Mouse (Mus musculus) ES-E14 (cell line): ENCODE measurements around the gene Anks1b. TPM values are rescaled to one million over a fixed set of nuclear protein-coding genes. Genes with fewer than 3 reads are reported as not detected.

Source experiments
- DNase-seq: peaks from one replicate; pipeline ENCODE4 v3.0.0-alpha.2; 2013; ENCODE audit warnings: low read depth, low spot score
- H3K27ac ChIP-seq: 2 replicates; pipeline ENCODE4 v1.5.1; 2012; ENCODE audit warnings: low read depth, mild to moderate bottlenecking, low read length, moderate library complexity, mixed read lengths; ENCODE audit not compliant: poor library complexity, insufficient read depth, severe bottlenecking
- H3K36me3 ChIP-seq: 2 replicates; pipeline ENCODE4 v1.6.1; 2012; ENCODE audit warnings: mild to moderate bottlenecking, low read length, moderate library complexity, mixed read lengths; ENCODE audit not compliant: control insufficient read depth, poor library complexity, insufficient read depth, severe bottlenecking
- H3K4me1 ChIP-seq, 2 experiments: fragments of 150-350 bp in 1 of 2; sonication (generic) in 1 of 2; 2 replicates each; pipeline ENCODE4 v1.6.1; 2012; ENCODE audit warnings: low read length in 2 of 2, mild to moderate bottlenecking in 1 of 2, mixed read lengths in 1 of 2; ENCODE audit not compliant: control insufficient read depth in 2 of 2, insufficient read depth in 2 of 2, poor library complexity in 1 of 2
- H3K4me3 ChIP-seq, 2 experiments: fragments of 150-350 bp in 1 of 2; sonication (generic) in 1 of 2; 2 replicates each; pipeline ENCODE4 v1.5.1; 2012; ENCODE audit warnings: low read length in 2 of 2, low read depth in 1 of 2, mild to moderate bottlenecking in 1 of 2, mixed read lengths in 1 of 2; ENCODE audit not compliant: insufficient read depth in 1 of 2, poor library complexity in 1 of 2, severe bottlenecking in 1 of 2
- H3K9ac ChIP-seq: 2 replicates; pipeline ENCODE4 v1.6.1; 2012; ENCODE audit warnings: low read depth, mild to moderate bottlenecking, low read length, mixed read lengths; ENCODE audit not compliant: poor library complexity, insufficient read depth, severe bottlenecking
- H3K9me3 ChIP-seq: fragments of 150-350 bp; sonication (generic); 2 replicates; pipeline ENCODE4 v1.6.1; 2012; ENCODE audit warnings: low read depth, mild to moderate bottlenecking, low read length; ENCODE audit not compliant: control insufficient read depth, insufficient read depth
- CHD2 ChIP-seq: IDR thresholded peaks from 2 replicates; pipeline ENCODE4 v1.6.1; 2014; ENCODE audit warnings: mild to moderate bottlenecking, low read depth, low read length, inconsistent platforms
- HCFC1 ChIP-seq: IDR thresholded peaks from 2 replicates; pipeline ENCODE4 v1.6.1; 2012; ENCODE audit warnings: low read length, inconsistent platforms, borderline replicate concordance; ENCODE audit not compliant: insufficient read depth
- MAFK ChIP-seq: IDR thresholded peaks from 2 replicates; pipeline ENCODE4 v1.6.1; 2014; ENCODE audit warnings: mild to moderate bottlenecking, low read depth, low read length, inconsistent platforms; ENCODE audit not compliant: insufficient read depth
- ZC3H11A ChIP-seq: IDR thresholded peaks from 2 replicates; pipeline ENCODE4 v1.6.1; 2012; ENCODE audit warnings: low read depth, mild to moderate bottlenecking, inconsistent platforms, low read length, borderline replicate concordance
- ZNF384 ChIP-seq: IDR thresholded peaks from 2 replicates; pipeline ENCODE4 v1.6.1; 2012; ENCODE audit warnings: low read depth, low read length, inconsistent platforms
- in situ Hi-C, 2 experiments: fragments of 600-800 bp; cut with MboI; formaldehyde crosslinking; loops; one replicate each; pipeline ENCODE4 v1.15.1; 2025; ENCODE audit warnings: low sequenced_read_pairs in 2 of 2, inconsistent platforms in 1 of 2; ENCODE audit not compliant: unreplicated experiment in 2 of 2
- total RNA-seq: library from RNA; depleted of rRNA; stranded (reverse); fragments of 300-350 nt; gene quantifications from 2 replicates; pipeline ENCODE4 v1.2.3, GENCODE M21; 2012

Gene Anks1b
- total RNA-seq, 1 experiment, result 2.6 TPM

DNA sequence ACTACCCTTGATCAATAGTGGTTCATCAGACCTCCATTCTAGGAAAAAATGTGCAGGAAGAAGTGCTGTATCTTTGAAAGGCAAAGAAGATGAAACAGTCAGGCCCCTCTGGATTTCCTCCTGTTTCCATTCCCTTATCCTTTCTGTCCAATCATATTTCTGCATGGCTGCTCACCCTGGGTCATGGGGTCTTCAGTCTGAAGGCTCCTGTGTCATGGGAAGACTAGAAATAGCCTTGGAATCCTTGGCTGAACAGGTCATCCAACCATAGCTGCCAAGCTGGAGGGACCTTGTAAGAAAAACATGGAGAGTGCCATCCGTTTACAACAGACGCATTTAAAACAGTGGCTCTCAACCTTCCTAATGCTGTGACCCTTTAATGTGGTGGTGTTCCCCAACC lies 662.1 kb downstream of the Anks1b start:
- no peak overlapping the region for H3K4me3 ChIP-seq
- no peak overlapping the region for H3K27ac ChIP-seq
- in situ Hi-C loops, result no loop called here
- no peak overlapping the region for H3K9ac ChIP-seq
- no peak for DNase-seq
- H3K4me1 ChIP-seq, result no peaks in the 10 kb centered on the region
- no peaks in the 10 kb centered on the region for H3K9me3 ChIP-seq
- H3K36me3 ChIP-seq, result no peaks in the 10 kb centered on the region
- TF ChIP-seq ZNF384 (no peak), MAFK (no peak), HCFC1 (no peak), ZC3H11A (no peak), CHD2 (no peak)

DNA sequence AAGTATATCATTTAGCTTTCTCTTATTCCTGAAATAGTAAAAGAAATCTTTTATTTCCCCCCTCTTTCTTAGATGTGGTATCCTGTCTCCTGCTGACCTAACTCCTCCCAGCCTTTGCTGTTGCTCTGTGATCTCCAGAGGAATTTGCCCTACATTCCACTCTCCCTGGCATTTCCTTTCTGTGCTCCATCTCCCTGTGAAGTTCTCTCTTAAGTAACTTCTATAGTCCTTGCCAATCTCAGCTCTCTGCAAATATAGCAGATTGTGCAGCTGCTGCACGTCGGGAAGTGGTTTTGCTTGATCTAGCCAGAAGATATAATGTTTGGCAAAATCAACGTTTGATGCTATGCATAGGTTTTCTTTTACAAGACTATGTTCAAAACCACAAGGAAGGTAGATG lies 673.3 kb downstream of the Anks1b start:
- TF ChIP-seq HCFC1 (no peak), MAFK (no peak), ZNF384 (no peak), ZC3H11A (no peak), CHD2 (no peak)
- Histone ChIP-seq H3K4me3 (no peak overlapping the region), H3K27ac (no peak overlapping the region), H3K9ac (no peak overlapping the region), H3K9me3 (no peaks in the 10 kb centered on the region), H3K4me1 (no peaks in the 10 kb centered on the region), H3K36me3 (no peaks in the 10 kb centered on the region)
- in situ Hi-C loops, result no loop called here
- no peak for DNase-seq

DNA sequence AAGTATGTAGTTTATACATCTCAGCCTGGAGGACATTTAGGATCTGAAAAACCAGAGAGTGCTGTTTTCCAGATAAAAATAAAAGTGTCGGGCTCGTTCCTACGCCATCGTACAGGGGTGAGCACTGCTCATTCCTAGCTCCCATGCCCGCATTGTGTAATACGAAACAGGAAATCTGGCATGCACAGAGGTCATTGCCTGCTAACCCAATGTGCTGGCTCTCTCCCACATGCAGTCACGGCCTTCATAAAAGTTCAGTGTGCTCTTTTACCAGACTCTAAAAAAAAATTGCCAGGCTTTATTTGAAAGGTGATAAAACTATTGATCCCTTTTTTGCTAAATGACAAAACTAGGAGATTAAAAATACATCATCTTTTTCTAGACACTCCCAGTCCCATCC lies 689.6 kb downstream of the Anks1b start:
- H3K9me3 ChIP-seq, result no peaks in the 10 kb centered on the region
- no peak overlapping the region for H3K27ac ChIP-seq
- no peak for DNase-seq
- H3K4me3 ChIP-seq, result no peak overlapping the region
- H3K4me1 ChIP-seq, result no peaks in the 10 kb centered on the region
- H3K9ac ChIP-seq, result no peak overlapping the region
- TF ChIP-seq CHD2, result no peak
- TF ChIP-seq ZC3H11A, result no peak
- TF ChIP-seq HCFC1, result no peak
- no peak for TF ChIP-seq ZNF384
- no peak for TF ChIP-seq MAFK
- no peaks in the 10 kb centered on the region for H3K36me3 ChIP-seq
- in situ Hi-C loops, result no loop called here

DNA sequence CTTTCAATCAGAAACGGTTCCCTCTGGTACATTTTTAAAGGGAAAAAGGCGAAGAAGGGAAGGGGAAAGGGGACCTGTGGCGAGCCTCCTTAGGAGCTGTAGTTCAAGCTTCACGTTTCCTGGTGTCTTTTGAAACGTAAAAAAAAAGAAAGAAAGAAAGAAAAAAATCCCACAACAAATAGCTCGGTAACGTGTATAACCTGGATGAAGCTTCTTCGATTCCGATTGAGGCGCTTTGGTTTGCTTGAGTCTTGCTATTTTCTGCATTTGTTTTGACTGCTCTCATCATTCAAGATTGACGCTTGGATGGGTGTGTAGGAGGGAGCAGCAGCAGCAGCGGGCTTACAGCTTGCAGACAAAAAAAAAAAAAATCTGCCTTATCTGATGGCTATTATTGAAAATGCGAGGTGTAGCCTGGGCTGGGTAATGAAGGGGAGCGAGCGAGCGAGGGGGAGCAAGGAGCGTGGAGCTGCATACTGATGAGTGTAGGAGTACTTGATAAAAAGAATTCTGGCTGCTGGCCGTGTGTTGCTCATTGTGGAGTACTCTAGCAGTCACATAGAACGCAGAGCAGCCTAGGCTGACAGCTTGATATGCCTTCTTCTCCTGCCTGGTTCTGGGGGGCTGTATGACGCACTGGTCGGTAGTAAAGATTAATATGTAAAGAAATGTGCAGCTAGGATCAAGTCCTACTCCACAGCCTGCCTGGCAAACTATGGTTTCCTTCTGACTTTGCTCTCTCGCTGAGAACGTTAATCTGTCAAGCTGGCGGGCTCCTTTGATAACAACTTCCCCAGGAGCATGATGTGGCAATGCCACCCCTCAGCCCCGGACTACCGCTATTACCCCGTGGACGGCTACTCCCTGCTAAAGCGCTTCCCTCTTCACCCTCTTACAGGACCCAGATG lies 703.1 kb downstream of the Anks1b start:
- Histone ChIP-seq H3K4me3 (no peak overlapping the region), H3K9me3 (no peaks in the 10 kb centered on the region), H3K36me3 (no peaks in the 10 kb centered on the region), H3K9ac (no peak overlapping the region), H3K27ac (no peak overlapping the region), H3K4me1 (no peaks in the 10 kb centered on the region)
- in situ Hi-C loops, result no loop called here
- TF ChIP-seq HCFC1, result no peak
- no peak for TF ChIP-seq ZNF384
- TF ChIP-seq CHD2, result no peak
- no peak for TF ChIP-seq MAFK
- TF ChIP-seq ZC3H11A, result no peak
- no peak for DNase-seq

GRCm38 (mm10) chr10:90577099-90577461 lies 703.8 kb downstream of the Anks1b start:
- H3K9ac ChIP-seq, result no peak overlapping the region
- TF ChIP-seq ZNF384 (no peak), CHD2 (no peak), HCFC1 (no peak), MAFK (no peak), ZC3H11A (no peak)
- H3K4me3 ChIP-seq, result no peak overlapping the region
- no peak overlapping the region for H3K27ac ChIP-seq
- no peaks in the 10 kb centered on the region for H3K9me3 ChIP-seq
- H3K36me3 ChIP-seq, result no peaks in the 10 kb centered on the region
- DNase-seq, result no peak
- in situ Hi-C loops, result no loop called here
- H3K4me1 ChIP-seq, result no peaks in the 10 kb centered on the region
